Mouse (Mus musculus) thymus, postnatal 14 days (tissue): ENCODE results near the gene Hivep1.

ENCODE experiments used
- DNase-seq: peaks from one replicate; pipeline ENCODE4 v3.0.0; 2021

Gene Hivep1

DNA sequence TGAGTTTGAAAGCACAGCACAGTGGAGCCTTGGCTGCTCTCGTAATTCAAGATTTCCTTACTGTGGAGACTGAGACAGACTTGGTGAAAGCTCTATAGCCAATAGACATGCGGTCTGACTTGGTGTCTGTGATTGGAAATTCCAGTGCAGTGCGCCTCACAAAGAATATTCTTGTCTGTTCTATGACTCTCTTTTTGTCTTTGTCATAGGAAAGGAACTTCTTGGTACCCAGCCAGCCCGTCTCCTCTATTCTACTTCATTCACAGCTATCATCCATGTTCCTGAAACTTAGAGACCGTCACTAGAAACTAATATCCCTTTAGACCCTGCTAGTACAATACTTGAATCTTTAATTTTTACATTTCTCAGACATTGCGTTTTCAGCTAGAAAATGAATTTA, 64.5 kb downstream of the Hivep1 start:
- DNase-seq: no peak

DNA sequence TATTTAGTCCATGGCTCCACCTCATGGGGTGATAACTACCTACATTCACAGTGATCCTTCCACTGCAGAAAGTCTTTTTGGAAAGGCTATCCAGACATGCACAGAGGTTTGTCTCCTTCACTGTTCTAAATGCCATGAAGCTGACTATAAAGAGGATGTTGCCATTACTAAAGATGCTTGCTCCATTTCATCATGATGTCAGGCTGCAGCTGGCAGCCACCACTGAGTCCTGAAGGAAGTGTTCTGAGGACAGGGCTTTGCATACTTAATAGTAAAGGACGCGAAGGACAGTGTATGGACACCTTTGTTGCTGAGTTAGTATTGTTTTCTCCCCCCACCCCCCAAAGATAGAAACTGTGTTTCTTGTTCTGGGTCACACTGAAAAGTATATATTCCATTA, 67.2 kb downstream of the Hivep1 start:
- DNase-seq: no peak

DNA sequence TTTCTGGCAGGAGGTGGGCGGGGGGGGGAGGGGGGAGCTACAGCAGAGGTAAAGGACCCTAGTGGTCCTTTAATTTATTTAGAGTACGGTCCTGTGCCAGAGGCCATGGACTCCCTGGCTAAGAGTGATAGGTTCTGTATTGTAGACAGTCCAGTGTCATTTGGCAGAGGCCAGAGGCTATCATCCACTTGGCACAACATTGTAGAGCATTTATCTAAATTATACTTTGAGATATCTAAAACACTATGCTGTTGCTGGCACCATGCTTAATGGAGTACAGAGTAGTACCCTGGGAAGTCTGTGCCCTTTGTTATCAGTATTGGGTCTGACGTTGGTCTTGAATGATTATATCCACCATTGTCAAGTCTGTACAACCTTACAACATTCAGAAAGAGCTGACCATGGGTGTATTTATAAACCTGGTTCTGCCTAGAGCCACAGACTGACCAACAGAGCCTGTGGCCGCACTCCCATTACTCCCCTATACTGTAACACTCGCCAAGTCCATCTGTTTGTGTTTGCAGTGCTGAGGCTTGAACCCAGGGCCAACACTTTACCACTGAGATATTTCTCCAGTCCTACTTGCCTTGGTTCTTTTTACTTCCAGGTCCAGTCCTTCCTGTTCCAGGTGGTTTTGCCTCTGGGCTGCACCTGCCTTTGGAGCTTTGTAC, 69.4 kb downstream of the Hivep1 start:
- DNase-seq: no peak

GRCm38 (mm10) chr13:42121777-42122682, 70.2 kb downstream of the Hivep1 start:
- DNase-seq: no peak

GRCm38 (mm10) chr13:42144627-42145026, 92.8 kb downstream of the Hivep1 start:
- peak; percentile 60 for DNase-seq

GRCm38 (mm10) chr13:42149328-42150071, 97.7 kb downstream of the Hivep1 start:
- DNase-seq: peak; percentile 21

DNA sequence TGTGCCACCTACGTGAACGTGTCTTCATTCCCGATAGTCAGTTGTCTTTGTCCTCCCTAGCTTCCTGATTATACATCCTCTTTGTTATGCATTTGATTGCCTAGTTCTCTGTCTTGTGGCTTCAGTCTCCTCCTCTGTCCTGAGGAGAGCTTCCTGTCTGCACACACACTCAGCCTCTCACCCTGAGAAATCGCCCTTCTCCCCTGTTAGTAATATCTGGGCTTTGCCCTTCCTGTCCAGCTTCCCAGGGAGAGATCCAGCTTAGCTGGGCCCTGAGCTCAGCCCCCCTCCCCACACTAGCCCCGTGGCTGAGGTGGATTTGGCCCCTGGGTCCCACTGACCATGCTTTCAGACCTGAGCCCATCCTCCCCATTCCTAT, 98.2 kb downstream of the Hivep1 start:
- DNase-seq: no peak

DNA sequence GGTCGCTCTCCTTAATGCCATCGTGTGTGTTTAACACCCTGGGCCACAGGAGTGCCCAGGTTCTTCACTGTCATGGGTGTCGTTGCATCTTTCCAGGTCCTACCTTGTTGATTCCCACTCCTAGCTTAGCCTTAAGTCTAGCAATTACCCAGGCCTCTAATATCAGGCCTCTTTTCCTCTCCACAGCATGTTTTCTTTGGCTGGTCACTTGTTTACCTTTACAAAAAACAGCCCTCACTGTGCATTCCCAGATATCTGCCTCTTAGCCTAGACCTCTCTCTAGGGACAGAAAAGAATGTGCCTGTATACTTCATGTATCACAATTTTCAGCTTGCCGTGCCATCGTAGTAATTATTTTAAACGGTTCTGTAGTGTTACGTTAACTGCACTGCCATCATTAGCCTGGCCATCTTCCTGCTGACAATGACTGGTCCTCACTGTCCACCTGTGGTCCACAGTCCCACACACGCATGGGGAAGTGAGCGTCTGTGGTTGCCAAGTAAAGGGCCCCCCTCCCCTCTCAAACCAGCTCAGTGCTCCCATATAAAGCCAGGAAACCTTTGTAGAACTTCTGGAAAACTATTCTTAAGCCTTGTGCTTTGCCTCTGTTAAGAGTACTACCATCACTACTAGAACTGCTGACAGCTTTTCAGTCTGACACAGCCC, 98.8 kb downstream of the Hivep1 start:
- DNase-seq: no peak

GRCm38 (mm10) chr13:42158259-42158658, 106.4 kb downstream of the Hivep1 start:
- no peak for DNase-seq

DNA sequence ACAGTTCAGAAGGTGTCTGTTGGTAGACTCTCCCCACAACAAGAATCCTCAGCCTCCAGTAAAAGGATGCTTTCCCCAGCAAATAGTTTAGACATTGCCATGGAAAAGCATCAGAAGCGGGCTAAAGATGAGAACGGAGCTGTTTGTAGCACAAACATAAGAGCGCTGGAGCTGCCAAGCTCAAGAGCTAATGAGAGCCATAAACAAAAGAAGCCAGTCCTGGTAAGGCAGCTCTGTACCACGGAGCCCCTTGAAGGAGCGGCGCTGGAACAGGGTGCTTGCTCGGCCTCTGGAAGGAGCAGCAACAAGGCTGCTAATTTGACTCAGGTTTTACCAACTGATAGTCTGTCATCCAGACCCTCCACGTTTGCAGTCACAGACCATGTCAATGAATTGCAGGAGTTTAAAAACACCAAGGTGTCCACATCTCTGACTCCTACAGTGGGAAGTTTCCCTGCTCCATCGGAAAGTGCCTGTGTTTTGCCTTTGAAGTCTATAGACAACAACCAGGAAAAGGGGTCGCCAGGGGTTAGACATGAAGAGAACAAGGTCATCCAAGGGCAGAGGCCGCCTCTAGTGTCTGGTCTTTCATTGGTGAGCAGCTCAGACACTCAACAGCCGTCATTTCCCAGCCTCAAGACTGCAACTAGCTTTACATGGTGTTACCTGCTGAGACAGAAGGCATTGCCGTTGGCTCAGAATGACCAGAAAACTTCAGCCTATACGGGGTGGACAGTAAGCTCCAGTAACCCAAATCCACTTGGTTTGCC, 107.8 kb downstream of the Hivep1 start:
- DNase-seq: no peak

DNA sequence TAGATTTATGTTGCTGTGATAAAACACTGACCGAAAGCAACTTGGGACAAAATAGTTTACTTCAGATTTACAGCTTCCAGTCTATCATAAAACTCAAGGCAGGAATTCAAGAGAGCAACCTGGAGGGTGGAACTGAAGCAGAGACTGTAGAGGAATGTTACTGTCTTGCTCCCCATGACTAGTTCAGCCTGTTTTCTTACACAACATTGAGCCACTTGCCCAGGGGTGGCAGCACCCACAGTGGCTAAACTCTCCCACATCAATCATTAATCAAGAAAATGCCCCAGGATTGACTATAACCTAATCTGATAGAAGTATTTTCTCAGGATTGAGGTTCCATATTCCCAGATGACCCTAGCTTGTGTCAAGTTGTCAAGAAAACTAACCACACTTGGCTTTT, 119.0 kb downstream of the Hivep1 start:
- DNase-seq: no peak

DNA sequence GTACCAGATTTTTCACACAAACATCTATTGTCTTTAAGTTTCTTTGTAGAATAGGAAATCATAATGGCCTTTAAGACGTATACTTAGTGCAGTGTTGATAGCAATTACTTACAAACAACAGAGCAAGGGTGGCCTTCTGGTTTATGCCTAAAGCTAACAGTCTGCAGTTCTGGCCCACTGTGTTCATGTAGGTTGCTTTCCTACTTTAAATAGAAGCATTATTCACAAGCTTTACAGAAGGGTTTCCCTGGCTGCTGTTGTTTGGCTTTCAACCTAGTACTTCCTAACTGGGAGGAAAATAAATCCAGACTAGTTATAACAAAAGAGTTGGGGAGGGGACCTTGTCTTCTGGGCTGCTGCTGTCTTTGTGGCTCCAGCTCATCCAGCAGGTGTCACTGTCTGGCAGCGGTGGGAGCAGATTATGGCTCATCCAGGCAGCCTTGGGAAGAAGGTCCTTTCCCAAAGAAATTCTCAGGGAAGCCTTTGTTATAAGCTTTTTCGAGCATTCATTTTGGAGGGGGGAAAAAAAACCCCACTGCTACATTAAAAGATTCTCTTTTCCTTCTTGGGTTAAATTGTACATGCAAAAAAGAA, 123.1 kb downstream of the Hivep1 start:
- no peak for DNase-seq

DNA sequence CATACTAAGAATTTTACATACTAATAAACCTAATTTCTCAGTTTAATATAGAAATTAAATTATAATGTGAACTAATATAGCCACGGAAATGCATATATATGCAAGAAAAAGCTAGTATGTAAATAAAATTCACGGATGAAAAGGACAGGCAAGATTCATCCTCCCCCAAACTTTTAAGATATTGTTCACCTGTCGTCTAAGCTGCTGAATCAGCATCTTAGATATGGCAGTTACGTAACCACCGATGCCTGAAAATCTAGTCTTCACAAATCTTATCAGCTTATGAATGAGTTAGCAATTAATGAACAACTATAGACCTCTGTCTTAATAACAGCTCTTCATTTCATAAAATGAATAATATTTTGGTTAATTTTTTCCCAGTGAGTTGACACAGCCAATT, 130.8 kb downstream of the Hivep1 start:
- no peak for DNase-seq

DNA sequence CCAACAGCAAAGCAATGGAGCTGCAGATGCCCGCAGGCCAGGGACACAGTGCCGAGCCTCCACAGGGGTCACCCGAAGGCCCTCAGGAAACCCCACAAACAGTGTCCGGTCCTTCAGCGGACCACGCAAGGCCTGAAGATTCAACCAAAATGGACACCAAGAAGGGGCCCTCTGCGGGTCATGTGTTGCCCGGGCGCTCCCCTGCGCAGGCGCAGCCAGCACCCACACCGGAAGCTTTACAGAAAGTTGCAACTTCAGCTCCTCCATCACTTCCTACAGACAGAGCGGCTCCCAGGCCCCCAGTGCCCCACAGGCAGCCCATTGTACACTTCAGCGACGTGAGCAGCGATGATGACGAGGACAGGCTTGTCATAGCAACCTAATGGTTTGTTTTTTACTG, 132.3 kb downstream of the Hivep1 start:
- no peak for DNase-seq

DNA sequence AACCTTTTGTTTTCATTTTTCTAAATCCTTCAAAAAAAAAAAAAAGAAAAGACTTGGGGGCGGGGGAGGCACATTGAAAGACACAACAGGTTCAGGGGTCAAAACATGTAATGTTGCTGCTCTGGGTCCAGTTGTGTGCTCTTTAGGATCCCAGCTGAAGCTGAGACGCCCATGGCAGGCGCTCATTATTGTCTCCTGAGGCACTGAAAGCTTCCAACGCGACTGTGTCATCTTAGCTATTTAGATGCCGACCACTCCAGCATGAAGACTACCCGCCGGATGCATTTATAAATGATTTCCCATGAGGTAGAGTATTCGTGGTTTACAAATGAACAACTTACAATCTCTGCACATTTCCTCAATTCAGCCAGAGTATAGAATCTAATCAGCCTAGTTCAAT, 141.2 kb downstream of the Hivep1 start:
- no peak for DNase-seq

DNA sequence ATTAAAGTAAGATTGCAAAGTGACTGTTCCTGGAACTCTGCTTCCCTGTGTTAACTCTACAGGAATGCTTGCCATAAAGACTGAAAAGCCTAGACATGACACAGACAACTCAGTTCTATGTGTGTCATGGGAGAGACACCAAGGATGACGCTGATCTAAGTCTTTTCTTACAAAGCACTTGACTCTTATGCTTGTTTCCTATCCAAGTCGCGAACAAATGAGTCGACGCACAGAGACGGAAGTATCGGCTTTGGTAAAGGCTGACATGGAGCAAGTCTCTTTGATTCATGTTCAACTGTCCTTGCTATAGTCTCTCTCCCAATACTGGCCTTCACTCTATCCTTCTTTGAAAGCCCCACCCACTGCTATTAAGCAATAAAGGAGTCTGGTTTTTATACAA, 143.8 kb downstream of the Hivep1 start:
- DNase-seq: no peak

DNA sequence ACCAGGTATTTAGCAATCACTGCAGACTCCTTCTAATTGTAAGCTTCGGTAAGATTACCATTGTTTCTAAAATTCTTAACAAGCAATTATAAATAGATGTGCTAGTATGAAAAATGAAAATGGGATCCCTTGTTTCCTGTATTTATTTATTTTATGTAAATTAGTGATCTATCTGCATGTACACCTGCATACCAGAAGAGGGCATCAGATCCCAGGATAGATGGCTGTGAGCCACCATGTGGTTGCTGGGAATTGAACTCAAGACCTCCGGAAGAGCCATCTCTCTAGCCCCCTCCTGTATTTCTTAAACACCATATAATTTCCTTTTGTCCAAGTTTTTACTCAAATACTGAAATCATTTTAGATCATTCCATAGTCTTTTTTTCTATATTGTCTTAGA, 145.8 kb downstream of the Hivep1 start:
- no peak for DNase-seq

- no peak for DNase-seq
Measured at GRCm38 (mm10) chr13:42213556-42213955, 161.7 kb downstream of the Hivep1 start.

- no peak for DNase-seq
Measured at GRCm38 (mm10) chr13:42222401-42222800, 170.6 kb downstream of the Hivep1 start.

GRCm38 (mm10) chr13:42228849-42229248, 177.0 kb downstream of the Hivep1 start:
- DNase-seq: no peak

- no peak for DNase-seq
Measured at GRCm38 (mm10) chr13:42233741-42234419, 182.1 kb downstream of the Hivep1 start.
